Comparison of ENCODE assay signal across 29 mouse cellular contexts in the genomic region with DNA sequence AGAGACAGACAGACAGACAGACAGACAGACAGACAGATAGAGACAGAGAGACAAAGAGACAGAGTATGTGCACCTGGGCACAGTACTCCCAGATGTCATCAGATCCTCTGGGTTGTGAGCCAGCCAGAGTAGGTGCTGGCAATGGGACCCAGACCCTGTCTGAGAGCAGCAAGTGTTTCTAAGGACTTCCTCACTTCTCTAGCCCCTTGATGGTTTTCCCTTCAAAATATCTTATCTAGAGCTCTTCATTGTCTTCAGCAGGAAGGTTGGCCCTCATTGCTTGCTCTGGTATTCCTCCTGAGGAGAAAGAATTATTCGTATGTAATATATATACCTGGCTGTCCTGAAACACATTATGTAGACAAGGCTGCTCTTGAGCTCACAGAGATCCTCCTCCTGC. TPM values are rescaled to one million over a fixed set of nuclear protein-coding genes. Genes with fewer than 3 reads are reported as not detected.
DNase-seq lines count a peak whose midpoint lies in the region; TF ChIP-seq lines count a peak whose summit lies in the region.
"Had no signal": no experiment of that assay in that cellular context is flagged by ENCODE, and none has a peak within 500 bp of the region (broad histone marks: within the 10 kb centered on the region; RNA-seq: fewer than 3 reads in every experiment).

No protein-coding gene starts in this region.

- no peak for TF ChIP-seq CTCF in MEL (IDR thresholded peaks at IDR 0.05 in 2 of 3, conservative IDR thresholded peaks at IDR 0.05 in 1 of 3; ENCODE audit: control insufficient read depth in 1 of 3, insufficient read depth in 1 of 3, low read depth in 2 of 3, low read length in 3 of 3, poor library complexity in 1 of 3, severe bottlenecking in 1 of 3)

- TF ChIP-seq POLR2A in MEL (IDR thresholded peaks at IDR 0.05; ENCODE audit: control insufficient read depth in 1 of 2, insufficient read depth in 1 of 2, low read depth in 1 of 2, low read length in 2 of 2, poor library complexity in 1 of 2) = no peak

- peak; percentile 30 for DNase-seq in heart, embryonic 10.5 days (ENCODE audit: low spot score)
- DNase-seq in heart, adult 11 months = no peak
- peak; percentile 20 for DNase-seq in testis, postnatal 10 days (ENCODE audit: low spot score)
- DNase-seq in testis, postnatal 14 days (ENCODE audit: low spot score) = no peak
- peak; percentile 75 for DNase-seq in MEL (ENCODE audit: low read depth, low spot score)
- peak; percentile 53 for DNase-seq in MEL-GATA-1-ER (ENCODE audit: extremely low read depth, low read depth)
- DNase-seq in cerebellum, adult 9-10 months = no peak
- no peak for DNase-seq in cerebellum, adult 11-12 months
- DNase-seq: adrenal gland, adult 2 months; adrenal gland, adult 8-10 months; adrenal gland, postnatal 10 days; adrenal gland, postnatal 14 days; adrenal gland, postnatal 25 days; adrenal gland, postnatal 36 days; B cell, adult 2 months; cerebellum, adult 11 months; cerebellum, adult 18-20 months; cerebellum, adult 2 months; cerebellum, adult 8-10 months had no signal

- H3K27me3 ChIP-seq in heart, embryonic 10.5 days (ENCODE audit: insufficient read depth, poor library complexity, severe bottlenecking) = no peaks in the 10 kb centered on the region
- no peaks in the 10 kb centered on the region for H3K27me3 ChIP-seq in MEL (ENCODE audit: control insufficient read depth in 1 of 2, insufficient read depth in 2 of 2, low read length in 2 of 2)
- H3K27me3 ChIP-seq: CH12.LX, Patski had no signal

- peaks cover 7% of the 10 kb centered on the region; the same call in 1 of the 2 replicates for H3K4me1 ChIP-seq in heart, embryonic 10.5 days
- peaks cover 0 to 9% of the 10 kb centered on the region in 2 experiments; a peak in 2 of 4 replicates for H3K4me1 ChIP-seq in MEL (ENCODE audit: control insufficient read depth in 1 of 2, insufficient read depth in 2 of 2, low read length in 2 of 2)

- H3K9ac ChIP-seq in MEL (ENCODE audit: control insufficient read depth, low read depth, low read length, poor library complexity, severe bottlenecking) = no peak overlapping the region

- no peaks in the 10 kb centered on the region for H3K9me3 ChIP-seq in heart, embryonic 10.5 days
- no peaks in the 10 kb centered on the region for H3K9me3 ChIP-seq in MEL (replicated peaks; ENCODE audit: insufficient read depth, low read length)
- H3K9me3 ChIP-seq: G1E had no signal

- H3K4me3 ChIP-seq in heart, embryonic 10.5 days = no peak overlapping the region
- H3K4me3 ChIP-seq in MEL (ENCODE audit: control insufficient read depth in 1 of 2, insufficient read depth in 1 of 2, low read depth in 2 of 2, low read length in 2 of 2) = no peak overlapping the region

- H3K79me2 ChIP-seq in MEL (ENCODE audit: control insufficient read depth, insufficient read depth, low read length, poor library complexity) = no peaks in the 10 kb centered on the region

- no peak for TF ChIP-seq RAD21 in MEL (IDR thresholded peaks at IDR 0.05; ENCODE audit: low read depth, low read length)

- peak in 1 of 2 experiments; percentile 59; a peak in 2 of 4 replicates for TF ChIP-seq EP300 in MEL (IDR thresholded peaks at IDR 0.05; ENCODE audit: low read depth in 1 of 2, low read length in 2 of 2)

- no peak overlapping the region for H3K27ac ChIP-seq in heart, embryonic 10.5 days
- H3K27ac ChIP-seq in MEL (ENCODE audit: control insufficient read depth, low read depth, low read length) = no peak overlapping the region

- no peaks in the 10 kb centered on the region for H3K36me3 ChIP-seq in heart, embryonic 10.5 days
- H3K36me3 ChIP-seq in MEL (ENCODE audit: control insufficient read depth in 1 of 2, insufficient read depth in 2 of 2, low read length in 2 of 2) = peaks cover 0 to 7% of the 10 kb centered on the region in 2 experiments; a peak in 2 of 4 replicates
- H3K36me3 ChIP-seq: G1E had no signal

- WGBS in heart, embryonic 10.5 days = 81% methylated on average over 1 of the region's 1 CpGs

TF ChIP-seq in MEL, 35 proteins besides CTCF, POLR2A, EP300 and RAD21:
- TF ChIP-seq RCOR1 (IDR thresholded peaks at IDR 0.05; ENCODE audit: low read depth, low read length) = peak; percentile 38; the same call in 1 of the 2 replicates
- no peak for TF ChIP-seq ZC3H11A (IDR thresholded peaks at IDR 0.05; ENCODE audit: low read depth, low read length)
- no peak for TF ChIP-seq MXI1 (IDR thresholded peaks at IDR 0.05; ENCODE audit: low read depth, low read length)
- TF ChIP-seq HCFC1 (IDR thresholded peaks at IDR 0.05; ENCODE audit: low read depth, low read length) = no peak
- no peak for TF ChIP-seq USF1 (IDR thresholded peaks at IDR 0.05; ENCODE audit: low read depth, low read length)
- TF ChIP-seq TCF12 (IDR thresholded peaks at IDR 0.05; ENCODE audit: low read depth, low read length) = peak; percentile 37; the same call in 1 of the 2 replicates
- no peak for TF ChIP-seq ZMIZ1 (IDR thresholded peaks at IDR 0.05; ENCODE audit: low read depth, low read length)
- peak; percentile 63 for TF ChIP-seq GATA1 (IDR thresholded peaks at IDR 0.05; ENCODE audit: low read depth, low read length)
- no peak for TF ChIP-seq MYC (IDR thresholded peaks at IDR 0.05; ENCODE audit: low read depth, low read length)
- peak; percentile 12; the same call in 1 of the 2 replicates for TF ChIP-seq SMC3 (IDR thresholded peaks at IDR 0.05; ENCODE audit: low read depth, low read length)
TF ChIP-seq in MEL: peak in this region for 4.

RNA-seq across cellular contexts. Expression of a gene that starts 14.2 kb away (rescaled TPM):
- polyA plus RNA-seq in heart, embryonic 10.5 days (2016; fragmentation: Nextera tagmentation; extraction: Ambion mirVana) = 0.14 and 0.30 TPM in 2 replicates
- not detected in 2 replicates for total RNA-seq in MEL (2012; rRNA removed)
- polyA plus RNA-seq in MEL (2012; ENCODE audit: insufficient read depth in 1 of 2, insufficient read length in 2 of 2, low read depth in 1 of 2, low replicate concordance in 2 of 2, missing spikeins in 1 of 2) = not detected
- total RNA-seq: CH12.LX had no signal
- polyA plus RNA-seq: activated CD4-positive, CD25-positive, alpha-beta regulatory T cell, adult 4 months; C2C12; CD4-positive, CD25-positive, alpha-beta regulatory T cell, adult 4 months; G1E; Patski had no signal

RNA-seq across cellular contexts. Expression of a gene that starts 18.0 kb away (rescaled TPM):
- polyA plus RNA-seq in heart, embryonic 10.5 days (2016; fragmentation: Nextera tagmentation; extraction: Ambion mirVana) = not detected in 2 replicates
- total RNA-seq in MEL (2012; rRNA removed) = 1.5 TPM in 1 of 2 replicates, not detected in the other
- 1 to 10 TPM in 1 of 2 experiments, not detected in 1; 6.0 TPM for polyA plus RNA-seq in MEL (2012; ENCODE audit: insufficient read depth in 1 of 2, insufficient read length in 2 of 2, low read depth in 1 of 2, low replicate concordance in 2 of 2, missing spikeins in 1 of 2)
- total RNA-seq: adrenal gland, adult 18-20 months; adrenal gland, adult 2 months; adrenal gland, adult 8-10 months; adrenal gland, postnatal 10 days; adrenal gland, postnatal 14 days; adrenal gland, postnatal 25 days; adrenal gland, postnatal 36 days; adrenal gland, postnatal 4 days; CH12.LX; ES-E14; G1E had no signal
- polyA plus RNA-seq: activated CD4-positive, CD25-positive, alpha-beta regulatory T cell, adult 4 months; adrenal gland, adult 2 months; brain, embryonic 14.5 days; C2C12; CD4-positive, CD25-positive, alpha-beta regulatory T cell, adult 4 months; cerebellum, adult 2 months; G1E; Patski had no signal

Comparison
In these comparisons a context has a peak if more than half of its experiments do, and no peak if none do; other contexts are left out.
1. DNase-seq: peak in heart, embryonic 10.5 days (single experiment), testis, postnatal 10 days (single experiment), MEL (single experiment) and MEL-GATA-1-ER (single experiment); none in heart, adult 11 months (single experiment), testis, postnatal 14 days (single experiment), cerebellum, adult 9-10 months (single experiment) and cerebellum, adult 11-12 months (single experiment).